Mouse (Mus musculus) myocyte (in vitro differentiated cells): ENCODE data around the gene Plxna2.

Source experiments
- E2F4 ChIP-seq: IDR thresholded peaks from one replicate; pipeline ENCODE4 v1.6.1; 2011; ENCODE audit warnings: mild to moderate bottlenecking, control low read depth, moderate library complexity; ENCODE audit not compliant: insufficient read depth
- MAX ChIP-seq: IDR thresholded peaks from one replicate; pipeline ENCODE4 v1.6.1; 2011; ENCODE audit warnings: low read depth, mild to moderate bottlenecking, control low read depth
- MYOD1 ChIP-seq, 3 experiments: IDR thresholded peaks; one replicate each; pipeline ENCODE4 v1.6.1; 2011; ENCODE audit warnings: control low read depth in 2 of 3, low read depth in 2 of 3, mild to moderate bottlenecking in 2 of 3, moderate library complexity in 1 of 3; ENCODE audit not compliant: insufficient read length in 2 of 3, control insufficient read depth in 1 of 3
- MYOG ChIP-seq, 3 experiments: IDR thresholded peaks; one replicate each; pipeline ENCODE4 v1.6.1; 2011; ENCODE audit warnings: control low read depth in 2 of 3, low read depth in 2 of 3, mild to moderate bottlenecking in 2 of 3; ENCODE audit not compliant: insufficient read length in 2 of 3, control insufficient read depth in 1 of 3, insufficient read depth in 1 of 3
- POLR2A ChIP-seq: IDR thresholded peaks from one replicate; pipeline ENCODE4 v1.6.1; 2011; ENCODE audit warnings: low read depth, mild to moderate bottlenecking, control low read depth, moderate library complexity; ENCODE audit not compliant: insufficient read length
- POLR2AphosphoS2 ChIP-seq: IDR thresholded peaks from one replicate; pipeline ENCODE4 v1.6.1; 2011; ENCODE audit warnings: low read depth, control low read depth; ENCODE audit not compliant: insufficient read length
- REST ChIP-seq: IDR thresholded peaks from one replicate; pipeline ENCODE4 v1.6.1; 2011; ENCODE audit warnings: mild to moderate bottlenecking, control low read depth, moderate library complexity; ENCODE audit not compliant: insufficient read depth, insufficient read length
- SRF ChIP-seq: IDR thresholded peaks from one replicate; pipeline ENCODE4 v1.6.1; 2011; ENCODE audit warnings: low read depth; ENCODE audit not compliant: control insufficient read depth, insufficient read length
- TCF12 ChIP-seq: IDR thresholded peaks from one replicate; pipeline ENCODE4 v1.6.1; 2011; ENCODE audit warnings: mild to moderate bottlenecking, control low read depth; ENCODE audit not compliant: poor library complexity, insufficient read depth, severe bottlenecking
- USF1 ChIP-seq: IDR thresholded peaks from one replicate; pipeline ENCODE4 v1.6.1; 2011; ENCODE audit warnings: low read depth, mild to moderate bottlenecking, control low read depth, moderate library complexity

DNA sequence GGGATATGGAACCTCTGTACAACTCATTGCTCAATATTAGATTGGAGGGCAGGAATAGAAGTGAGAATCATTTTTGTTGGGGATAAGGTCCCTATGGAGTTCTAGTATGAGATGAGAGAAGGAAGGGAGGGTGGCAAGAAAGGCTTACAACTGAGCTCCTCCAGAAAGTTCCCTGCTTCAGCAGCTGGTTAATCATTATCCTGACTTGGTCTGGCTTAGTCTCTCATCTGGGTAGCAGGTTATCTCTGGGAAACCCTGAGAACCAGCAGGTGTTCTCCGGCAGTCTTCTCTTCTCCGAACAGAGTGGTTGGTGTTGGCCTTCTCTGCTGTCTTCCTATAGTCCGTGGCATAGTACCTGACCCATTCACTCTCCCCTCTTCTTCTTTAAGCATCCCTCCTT lies 5.6 kb downstream of the Plxna2 start:
- TF ChIP-seq USF1 (no peak), POLR2AphosphoS2 (no peak), REST (no peak), POLR2A (no peak), E2F4 (no peak), MAX (no peak), TCF12 (no peak), MYOG (IDR thresholded peaks at IDR 0.05; ENCODE audit: control insufficient read depth in 1 of 3, insufficient read depth in 1 of 3, insufficient read length in 2 of 3, low read depth in 2 of 3) (no peak), MYOD1 (IDR thresholded peaks at IDR 0.05; ENCODE audit: control insufficient read depth in 1 of 3, insufficient read length in 2 of 3, low read depth in 2 of 3) (no peak), SRF (no peak)
